Mouse (Mus musculus) gonadal fat pad, adult 2 months (tissue): Measurements from ENCODE around the gene Pla2g1b. TPM values are rescaled to one million over a fixed set of nuclear protein-coding genes. Genes with fewer than 3 reads are reported as not detected.
"Not testable (repeated sequence)": the region's sequence is repeated elsewhere in the genome, so short reads cannot be mapped to it uniquely, and the experiment has no call there.

Experiments
- DNase-seq: peaks from one replicate; pipeline ENCODE4 v3.0.0-alpha.2; 2012; ENCODE audit warnings: low read depth
- polyA plus RNA-seq: library from polyadenylated mRNA; depleted of rRNA; stranded (reverse); fragments of >200 nt; gene quantifications from 2 replicates; pipeline ENCODE4 v1.2.3, GENCODE M21; 2012

The Pla2g1b gene
- polyA plus RNA-seq, 1 experiment: 0.42 TPM

- peak; percentile 97 for DNase-seq
Observed at GRCm38 (mm10) chr5:115483947-115484920, 18.2 kb downstream of the Pla2g1b start, which contains the start of gene Sirt4. Sirt4 (minus strand) TSS chr5:115484725.

GRCm38 (mm10) chr5:115484996-115485395 is 18.9 kb downstream of the Pla2g1b start:
- no peak for DNase-seq

- no peak for DNase-seq
Observed at GRCm38 (mm10) chr5:115485489-115486205, 19.6 kb downstream of the Pla2g1b start.

- no peak for DNase-seq
Observed at GRCm38 (mm10) chr5:115486726-115487125, 20.7 kb downstream of the Pla2g1b start.

- no peak for DNase-seq
Observed at GRCm38 (mm10) chr5:115487353-115487752, 21.3 kb downstream of the Pla2g1b start.

GRCm38 (mm10) chr5:115487942-115488580 is 22.0 kb downstream of the Pla2g1b start:
- DNase-seq: no peak

GRCm38 (mm10) chr5:115488841-115489698 is 23.0 kb downstream of the Pla2g1b start:
- DNase-seq: no peak

GRCm38 (mm10) chr5:115489699-115490637 is 23.9 kb downstream of the Pla2g1b start:
- no peak for DNase-seq

GRCm38 (mm10) chr5:115490638-115491000 is 24.6 kb downstream of the Pla2g1b start:
- no peak for DNase-seq

- DNase-seq: no peak
Observed at GRCm38 (mm10) chr5:115491076-115491475, 25.0 kb downstream of the Pla2g1b start.

- no peak for DNase-seq
Observed at GRCm38 (mm10) chr5:115491771-115492322, 25.8 kb downstream of the Pla2g1b start.

- DNase-seq: no peak
Observed at GRCm38 (mm10) chr5:115492711-115493335, 26.8 kb downstream of the Pla2g1b start.

GRCm38 (mm10) chr5:115493441-115493840 is 27.4 kb downstream of the Pla2g1b start:
- DNase-seq: no peak

- not testable (repeated sequence) for DNase-seq
Observed at GRCm38 (mm10) chr5:115495618-115496017, 29.6 kb downstream of the Pla2g1b start.

GRCm38 (mm10) chr5:115497033-115497432 is 31.0 kb downstream of the Pla2g1b start:
- DNase-seq: no peak

- DNase-seq: no peak
Observed at GRCm38 (mm10) chr5:115498307-115499240, 32.5 kb downstream of the Pla2g1b start.

- DNase-seq: no peak
Observed at GRCm38 (mm10) chr5:115500383-115500935, 34.4 kb downstream of the Pla2g1b start.

- DNase-seq: no peak
Observed at GRCm38 (mm10) chr5:115503035-115503434, 37.0 kb downstream of the Pla2g1b start.
